Mouse (Mus musculus) telencephalon, adult 2 months (tissue): ENCODE results near the gene Lrrc15.

ENCODE experiments used
- DNase-seq: peaks from one replicate; pipeline ENCODE4 v3.0.0-alpha.2; 2011; ENCODE audit warnings: low read depth, low spot score

The Lrrc15 gene

DNA sequence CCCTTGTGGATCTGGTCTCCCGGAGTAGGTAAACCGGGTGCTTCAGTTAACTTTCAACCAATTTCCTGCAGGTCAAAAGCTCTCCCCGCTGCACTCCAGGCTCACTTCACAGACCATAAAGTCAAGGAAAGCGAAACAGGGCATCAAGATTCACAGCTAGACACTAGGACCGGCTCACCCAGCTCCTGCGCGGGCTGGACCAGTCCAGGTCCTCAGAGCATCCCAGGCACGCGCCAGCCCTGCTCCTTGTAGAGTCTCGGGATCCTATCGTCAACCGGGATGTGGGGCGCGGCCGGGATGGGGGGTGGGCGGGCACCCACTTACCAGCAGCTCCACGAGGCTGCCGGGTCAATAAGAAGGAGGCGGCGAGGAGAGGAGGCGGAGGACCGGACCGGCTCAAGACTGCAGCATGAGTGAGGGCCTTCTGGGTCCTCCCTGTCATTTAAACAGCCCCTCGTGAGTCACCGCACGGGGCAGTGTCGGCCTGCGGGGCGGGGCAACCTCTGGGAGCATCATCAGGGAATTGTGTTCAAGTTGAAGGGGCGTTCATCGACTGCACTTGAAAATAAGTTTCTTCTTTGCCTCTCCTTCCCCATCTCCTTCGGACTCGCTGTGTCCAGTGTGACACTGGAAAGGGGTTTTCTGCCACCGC is at the start of gene Lrrc15:
Gene Lrrc15, minus strand, starts transcription at position 413 of the 652 bp plus-strand sequence.
- no peak for DNase-seq

DNA sequence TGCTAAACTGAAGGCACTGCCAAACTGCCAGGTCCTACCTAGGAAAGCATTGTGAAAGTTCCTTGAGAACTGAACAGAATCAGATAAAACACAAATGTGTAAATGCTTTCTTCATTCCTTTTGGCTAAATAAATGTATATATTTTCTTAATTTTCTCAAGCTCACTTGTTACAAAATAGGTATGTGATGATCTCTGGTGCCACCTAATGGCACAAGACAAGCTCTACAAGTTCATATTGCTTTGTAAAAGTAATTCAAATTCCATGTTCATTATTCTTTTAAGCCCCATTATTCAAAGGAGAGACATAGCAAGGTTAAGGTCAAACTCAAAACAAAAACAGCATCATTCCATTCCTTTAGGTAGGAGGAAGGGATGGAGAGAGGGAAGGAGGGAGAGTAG is 31.2 kb upstream of the Lrrc15 start:
- DNase-seq = peak; percentile 35

DNA sequence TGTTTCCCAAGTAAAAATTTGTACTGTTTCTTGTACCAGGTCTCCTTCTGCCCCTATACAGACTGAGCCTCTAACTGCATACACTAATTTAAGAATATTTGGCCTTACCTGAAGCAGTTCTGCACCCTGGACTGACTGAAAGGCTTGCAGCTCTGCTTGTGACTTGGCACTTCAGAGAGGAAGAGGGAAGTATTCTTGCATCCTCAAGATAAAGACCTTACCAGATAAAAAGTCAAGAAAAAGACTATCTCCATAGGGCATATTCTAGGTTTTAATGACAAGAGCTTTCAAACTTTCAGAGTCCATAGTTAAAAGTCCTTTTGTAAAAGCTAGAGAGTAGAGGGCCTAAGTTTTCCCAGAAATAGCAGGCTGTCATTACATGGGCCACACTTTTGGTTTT is 27.6 kb upstream of the Lrrc15 start, which contains the start of gene Gp5:
Gene Gp5, minus strand, starts transcription at position 133 of the 400 bp plus-strand sequence.
- DNase-seq = no peak

DNA sequence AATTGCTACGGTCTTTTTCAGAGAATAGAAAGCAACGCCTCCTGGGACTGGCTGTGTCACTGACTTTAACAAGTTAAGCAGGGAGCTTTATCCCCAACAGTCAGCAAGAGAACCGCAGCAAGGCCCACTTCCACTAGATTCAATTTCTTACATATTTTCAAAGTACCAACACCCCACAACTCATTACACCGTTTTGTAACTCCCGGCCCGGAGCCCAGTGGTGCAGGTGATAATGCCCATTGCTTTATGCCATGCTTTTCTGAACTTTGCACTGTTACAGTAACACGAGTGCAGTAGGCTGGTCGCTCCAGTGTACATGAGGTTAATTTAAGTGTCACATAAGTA is 27.1 kb upstream of the Lrrc15 start:
- DNase-seq = no peak

DNA sequence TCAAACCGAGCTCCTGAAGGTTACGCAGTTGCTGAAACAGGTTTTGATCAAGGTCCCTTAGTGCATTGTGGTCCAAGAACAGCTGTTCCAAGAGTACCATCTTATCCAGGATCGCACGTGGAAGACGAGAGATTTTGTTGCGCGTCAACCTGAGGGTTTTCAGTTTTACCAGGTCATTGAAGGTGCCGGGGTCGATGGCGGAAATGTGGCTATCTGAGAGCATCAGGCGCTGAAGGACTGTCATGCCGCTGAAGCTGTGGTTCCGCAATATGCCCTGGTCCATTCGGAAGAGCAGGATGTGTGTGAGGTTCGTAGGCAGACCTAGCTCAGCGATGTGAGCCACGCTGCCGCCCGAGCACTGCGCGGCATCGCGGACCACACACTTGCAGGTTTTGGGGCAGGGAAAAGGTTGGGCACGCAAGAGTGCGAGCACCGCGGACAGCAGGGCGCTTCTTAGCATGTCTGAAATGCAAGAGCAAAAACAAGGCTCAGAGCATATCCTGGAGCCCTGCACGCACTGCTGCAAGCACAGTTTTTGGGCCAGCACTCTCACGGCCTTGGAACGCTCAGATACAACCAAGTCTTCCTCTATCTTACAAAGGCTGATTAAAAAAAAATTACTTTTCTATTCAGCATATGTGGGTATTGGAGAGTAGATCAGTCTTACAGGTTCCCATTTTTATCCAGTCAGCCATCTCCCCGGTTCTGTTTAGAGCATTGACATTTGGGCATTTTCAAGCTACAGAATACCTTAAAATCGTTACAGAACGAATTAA is 26.5 kb upstream of the Lrrc15 start:
- DNase-seq = no peak

DNA sequence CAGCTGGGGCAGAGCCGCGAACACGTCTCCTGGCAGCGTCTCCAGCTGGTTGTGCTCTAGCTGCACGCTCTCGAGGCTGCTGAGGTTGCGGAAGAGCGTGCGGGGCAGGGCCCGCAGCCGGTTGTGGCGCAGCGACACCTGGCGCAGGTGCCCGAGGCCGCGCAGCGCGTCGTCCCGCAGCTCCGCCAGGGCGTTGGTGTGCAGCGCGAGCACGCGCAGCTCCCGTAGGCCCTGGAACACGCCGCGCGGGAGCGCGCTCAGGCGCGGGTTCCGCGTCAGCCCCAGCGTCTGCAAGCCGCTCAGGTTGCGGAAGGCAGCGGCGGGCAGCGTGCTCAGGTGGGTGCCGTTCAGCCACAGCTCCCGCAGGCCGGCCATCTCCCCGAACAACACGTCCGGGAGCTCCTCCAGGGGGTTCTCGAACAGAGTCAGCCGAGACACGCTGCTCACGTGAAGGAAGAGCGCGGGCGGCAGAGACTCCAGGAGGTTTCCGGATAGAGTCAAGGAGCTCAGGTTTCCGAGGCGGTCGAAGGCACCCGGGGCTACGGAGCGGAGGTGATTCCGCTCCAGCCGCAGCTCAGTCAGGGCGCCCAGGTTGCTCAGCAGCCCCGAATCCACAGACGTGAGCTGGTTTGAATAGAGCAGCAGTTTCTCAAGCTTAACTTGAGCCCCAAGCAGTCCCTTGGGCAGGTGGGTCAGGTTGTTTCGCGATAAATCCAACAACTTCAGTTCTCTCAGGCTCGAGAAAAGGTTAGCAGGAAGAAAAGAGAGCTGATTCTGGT is 25.7 kb upstream of the Lrrc15 start:
- peak; percentile 68 for DNase-seq

DNA sequence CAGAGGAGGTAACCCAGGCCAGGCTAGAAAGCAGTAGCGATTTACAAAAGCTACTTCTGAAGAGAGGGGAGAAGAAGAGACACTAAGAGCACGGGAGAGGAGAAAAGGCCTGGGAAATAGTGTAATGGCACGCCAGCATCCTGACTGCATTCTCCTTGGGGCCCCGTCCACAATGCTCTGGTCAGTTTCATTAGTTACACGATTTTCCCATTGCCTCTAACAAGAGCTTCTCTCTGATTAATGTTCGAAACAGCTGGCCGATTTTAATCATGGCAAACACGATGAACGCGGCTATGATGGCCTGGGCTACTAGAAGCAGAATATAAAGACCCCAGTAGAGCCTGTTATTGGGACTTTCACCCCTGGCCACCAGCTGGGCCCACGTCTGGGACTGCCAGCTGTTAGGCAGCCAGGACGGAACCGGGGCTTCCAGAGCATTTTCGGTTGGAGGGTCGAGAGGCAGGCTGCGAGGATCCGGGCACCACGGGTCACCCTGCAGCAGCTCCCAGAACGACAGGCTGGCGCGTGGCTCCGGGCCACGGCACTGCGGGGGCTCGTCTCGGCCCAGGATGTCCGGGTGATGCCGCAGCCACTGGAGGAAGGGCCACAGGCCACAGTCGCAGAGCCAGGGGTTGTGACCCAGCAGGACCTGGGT is 25.0 kb upstream of the Lrrc15 start:
- DNase-seq = no peak

DNA sequence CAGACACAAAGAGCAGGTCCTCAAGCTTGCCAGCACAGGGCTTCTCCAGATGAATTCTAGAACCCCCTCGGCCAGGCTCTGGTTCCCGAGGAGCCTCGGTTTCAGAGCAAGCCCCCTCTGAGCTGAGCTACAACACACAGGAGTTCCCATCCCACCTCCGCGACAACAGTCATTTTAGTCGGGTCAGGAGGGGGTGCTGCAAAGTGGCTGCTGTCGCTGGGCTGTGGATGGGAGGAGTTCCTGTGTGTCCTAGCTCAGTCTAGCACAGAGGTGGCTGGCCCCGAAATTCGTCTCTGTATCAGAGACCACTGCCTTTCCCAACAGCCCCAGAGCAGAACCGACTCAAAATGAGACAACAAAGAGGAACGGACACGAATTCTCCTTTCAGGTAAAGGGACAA is 24.2 kb upstream of the Lrrc15 start:
- no peak for DNase-seq

DNA sequence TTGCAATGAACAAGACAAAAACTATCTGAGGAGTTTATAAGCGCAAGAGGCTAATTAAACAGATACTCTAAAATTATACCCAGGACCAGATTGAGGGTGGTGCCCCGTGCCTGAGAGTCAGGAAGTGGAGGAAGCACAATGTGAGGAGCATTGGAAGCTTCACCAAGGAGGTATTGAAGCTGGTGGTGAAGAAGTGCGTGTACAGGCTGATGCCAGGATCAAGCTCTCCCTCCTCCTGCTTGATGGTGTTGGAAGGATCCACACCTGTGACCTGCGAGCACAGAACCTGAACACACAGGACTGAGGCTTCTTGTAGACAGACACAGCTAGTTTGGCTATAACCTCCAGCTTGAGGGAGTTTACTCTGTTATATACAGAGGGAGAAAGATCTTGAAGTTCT is 23.0 kb upstream of the Lrrc15 start:
- DNase-seq = no peak

DNA sequence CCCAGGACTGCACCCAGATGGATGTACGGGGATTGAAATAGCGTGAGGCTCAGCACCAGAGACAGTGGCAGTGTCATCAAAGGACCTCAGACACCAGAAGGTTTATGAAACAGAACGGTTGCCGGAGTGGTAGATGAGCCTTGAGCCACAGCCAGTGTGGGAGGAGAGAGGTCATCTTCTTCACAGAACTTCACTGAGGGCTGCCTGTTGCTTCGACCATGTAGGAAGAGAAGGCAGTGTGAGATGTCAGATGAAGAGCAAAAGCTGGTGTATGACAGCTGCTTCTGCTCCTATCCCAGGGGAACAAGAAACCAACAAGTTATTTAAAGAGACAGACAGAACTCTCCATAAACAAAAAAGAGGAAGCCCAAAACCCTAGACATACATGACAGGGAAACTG is 21.2 kb upstream of the Lrrc15 start:
- DNase-seq = no peak

DNA sequence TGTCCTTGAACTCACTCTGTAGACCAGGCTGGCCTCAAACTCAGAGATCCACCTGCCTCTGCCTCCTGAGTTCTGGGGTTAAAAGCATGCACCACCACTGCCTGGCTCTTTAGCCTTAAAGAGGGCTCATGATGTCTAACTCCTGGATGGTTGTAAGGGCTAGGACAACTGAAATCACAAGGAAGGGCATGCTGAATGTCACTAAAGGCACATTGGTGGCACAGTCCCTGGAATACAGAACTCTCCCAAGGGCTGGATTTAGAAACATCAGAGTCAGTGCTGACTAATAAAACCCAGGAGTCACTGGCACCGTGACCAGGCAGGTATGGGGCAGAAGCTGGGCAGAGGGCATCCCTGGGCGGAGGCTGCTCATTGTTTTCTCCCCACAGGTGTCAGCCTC is 20.4 kb upstream of the Lrrc15 start:
- DNase-seq = no peak

DNA sequence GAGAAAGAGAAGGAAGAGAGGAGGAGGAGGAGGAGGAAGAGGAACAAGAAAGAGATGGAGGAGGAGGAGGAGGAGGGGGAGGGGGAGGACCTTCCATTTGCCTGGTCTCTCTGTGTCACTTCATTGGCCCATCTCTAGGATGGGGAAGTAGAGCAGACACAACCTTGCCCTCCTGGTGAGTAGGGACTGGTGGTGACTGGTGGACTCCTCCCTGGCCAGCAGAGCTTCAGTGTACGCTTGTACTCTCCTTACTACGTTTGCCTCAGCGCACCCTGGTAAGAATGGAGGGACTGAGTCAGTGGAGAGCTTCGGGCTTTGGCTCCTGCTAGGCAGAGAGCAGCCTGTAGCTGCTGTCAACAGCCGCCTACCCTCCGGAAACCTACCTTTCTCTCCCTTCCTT is 19.6 kb upstream of the Lrrc15 start:
- DNase-seq = no peak

DNA sequence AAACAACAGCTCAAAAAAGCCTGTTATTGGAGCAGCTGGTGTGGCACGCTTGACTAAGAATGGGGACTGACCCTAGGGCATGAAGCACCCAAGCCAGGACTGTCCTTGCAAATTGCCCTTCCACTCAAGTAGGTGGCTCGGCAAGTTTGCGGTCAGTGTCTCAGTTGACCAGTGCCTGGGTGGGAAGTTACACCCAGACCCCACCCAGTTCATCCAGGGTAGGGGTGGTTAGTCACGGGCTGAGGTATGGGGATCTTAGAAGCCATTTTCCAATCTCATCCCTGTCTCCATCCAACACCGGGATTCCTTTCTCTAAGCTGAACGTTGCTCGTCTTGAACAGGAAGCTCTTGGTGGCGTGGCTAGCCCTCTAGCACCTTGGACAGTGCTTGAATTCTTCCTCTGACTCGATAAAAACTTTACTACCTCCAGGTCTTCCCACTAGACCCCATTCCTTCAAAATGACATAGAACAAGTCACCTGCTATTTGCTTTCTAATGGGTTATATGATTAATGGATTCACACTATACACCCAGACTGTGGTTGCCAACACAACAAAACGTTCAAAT is 16.7 kb upstream of the Lrrc15 start:
- no peak for DNase-seq

DNA sequence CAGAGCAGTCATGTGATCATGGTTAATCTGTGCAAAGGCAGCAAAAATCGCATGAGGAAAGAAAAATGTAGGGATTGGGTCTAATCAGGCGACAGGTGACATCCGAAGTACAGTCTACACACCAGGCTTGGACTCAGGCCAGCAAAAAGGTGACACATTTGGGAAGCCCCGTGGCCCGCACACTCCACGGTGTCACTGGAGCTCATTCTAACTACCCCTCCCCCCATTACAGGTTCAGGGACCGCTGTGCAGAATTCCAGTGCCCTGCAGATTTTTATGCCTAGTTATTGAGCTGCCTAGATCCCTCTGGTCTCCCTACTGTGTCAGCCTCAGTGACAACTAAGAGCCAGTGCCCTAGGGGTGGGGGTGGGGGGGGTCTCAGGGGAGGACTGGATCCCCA is 14.4 kb upstream of the Lrrc15 start:
- no peak for DNase-seq

DNA sequence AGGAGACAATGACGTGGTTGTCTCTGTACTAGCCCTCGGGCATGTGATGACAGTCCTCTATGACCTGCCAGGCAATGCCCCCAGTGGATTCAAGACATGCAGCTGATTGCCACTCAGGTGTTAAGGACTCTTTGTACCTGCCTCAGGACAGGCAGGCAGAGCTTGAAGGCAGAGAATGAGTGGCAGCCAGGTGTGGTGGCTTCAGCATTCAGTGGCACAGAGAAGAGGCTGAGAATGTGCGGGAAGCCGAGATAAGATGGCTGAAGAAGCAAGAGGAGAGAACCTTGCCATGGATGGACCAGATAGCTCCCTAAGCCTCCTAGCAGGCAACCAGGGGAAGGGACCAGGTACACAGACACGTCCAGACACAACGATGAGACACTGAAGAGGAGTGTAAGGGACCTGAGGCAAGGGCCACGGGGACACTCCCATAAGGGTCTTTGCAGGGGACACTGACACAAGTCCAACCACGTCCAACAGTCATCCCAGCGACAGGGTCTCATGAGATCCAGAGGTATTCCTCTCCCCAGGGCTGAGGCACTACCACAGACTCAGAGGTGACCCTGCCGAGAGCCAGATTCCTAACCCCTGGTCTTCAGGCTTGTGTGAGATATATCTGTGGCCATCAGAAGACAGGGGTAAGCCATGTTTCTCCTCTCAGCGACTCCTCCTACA is 13.7 kb upstream of the Lrrc15 start:
- no peak for DNase-seq

DNA sequence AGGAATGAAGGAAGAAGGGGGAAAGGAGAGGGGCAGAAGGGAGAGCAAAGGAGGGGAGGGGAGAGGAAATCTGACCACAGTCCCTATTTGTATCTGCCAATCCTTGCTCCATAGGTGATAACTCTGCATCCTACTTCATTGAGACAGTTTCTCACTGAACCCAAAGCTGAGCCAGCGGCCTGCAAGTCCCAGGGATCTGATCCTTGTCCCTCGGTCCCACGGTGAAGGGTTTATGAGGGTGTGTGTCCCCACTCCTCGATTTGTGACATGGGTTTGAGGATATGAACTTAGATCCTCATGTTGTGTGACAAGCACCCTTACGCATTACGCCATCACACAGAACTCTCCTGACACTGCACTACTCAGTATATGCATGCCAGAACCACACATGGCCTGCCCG is 12.1 kb upstream of the Lrrc15 start:
- DNase-seq = no peak

DNA sequence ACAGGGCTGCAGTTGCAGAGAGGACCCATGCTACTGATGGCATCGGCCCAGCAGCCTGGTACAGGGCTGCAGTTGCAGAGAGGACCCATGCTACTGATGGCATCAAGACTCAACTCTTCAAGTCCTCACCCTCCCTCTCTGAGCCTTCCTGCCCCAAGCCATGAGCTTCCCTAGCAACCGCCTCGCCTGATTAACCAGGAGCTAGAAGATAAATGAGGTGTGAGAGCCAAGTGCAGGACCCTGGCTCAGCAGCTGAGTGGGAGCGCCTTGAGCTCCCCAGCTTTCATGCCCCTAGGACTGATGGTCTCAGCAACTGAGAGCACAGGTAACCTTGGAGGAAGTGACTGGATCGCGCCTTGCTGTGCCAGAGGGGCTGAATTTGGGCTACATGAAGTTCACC is 7.4 kb upstream of the Lrrc15 start:
- DNase-seq = no peak

DNA sequence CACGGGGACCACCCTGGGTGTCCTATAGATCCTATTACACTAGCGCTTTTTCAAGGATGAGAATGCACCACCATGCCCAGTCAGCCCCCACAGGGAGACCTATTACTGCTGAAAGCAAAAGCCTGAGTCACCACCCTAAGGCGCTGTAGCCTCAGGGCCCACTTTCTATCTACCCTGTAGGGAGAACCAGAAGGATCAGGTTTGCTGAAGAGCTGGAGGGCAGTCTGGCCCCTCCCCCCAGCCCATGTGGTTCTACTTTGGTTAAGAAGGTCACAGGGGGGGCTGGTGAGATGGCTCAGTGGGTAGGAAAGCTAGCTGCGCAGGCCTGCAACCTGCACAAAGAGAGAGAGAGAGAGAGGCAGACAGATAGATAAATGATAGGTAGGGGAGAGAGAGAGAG is 2.6 kb upstream of the Lrrc15 start:
- DNase-seq = no peak

DNA sequence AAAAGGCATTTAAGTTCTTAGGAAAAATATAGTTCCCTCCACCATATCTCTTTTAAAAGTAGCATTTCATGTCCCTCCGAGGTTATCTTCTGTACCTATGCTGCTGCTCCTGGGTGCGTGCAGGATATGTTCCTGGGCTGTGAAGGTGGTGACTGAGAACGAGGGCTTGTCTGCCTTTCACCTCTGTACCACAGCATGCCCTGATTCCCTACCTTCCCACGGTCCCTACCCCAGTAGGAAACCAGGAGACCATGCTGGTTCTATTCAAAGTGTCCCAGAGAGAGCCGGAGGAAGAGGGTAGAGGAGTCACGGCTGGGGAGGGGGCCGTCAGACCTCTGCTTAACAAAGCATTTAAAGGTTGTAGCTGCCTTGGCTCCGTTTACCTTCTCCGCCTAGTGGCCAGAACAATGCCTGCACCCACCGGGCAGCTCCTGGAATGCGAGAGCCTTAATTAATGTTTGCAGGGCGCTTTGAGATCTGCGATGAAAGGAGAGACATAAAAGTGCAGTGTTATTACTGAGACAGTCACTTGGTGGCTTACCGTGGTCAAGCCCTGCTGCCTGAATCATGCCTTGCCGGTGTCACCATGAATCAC is 784 bp upstream of the Lrrc15 start:
- no peak for DNase-seq

DNA sequence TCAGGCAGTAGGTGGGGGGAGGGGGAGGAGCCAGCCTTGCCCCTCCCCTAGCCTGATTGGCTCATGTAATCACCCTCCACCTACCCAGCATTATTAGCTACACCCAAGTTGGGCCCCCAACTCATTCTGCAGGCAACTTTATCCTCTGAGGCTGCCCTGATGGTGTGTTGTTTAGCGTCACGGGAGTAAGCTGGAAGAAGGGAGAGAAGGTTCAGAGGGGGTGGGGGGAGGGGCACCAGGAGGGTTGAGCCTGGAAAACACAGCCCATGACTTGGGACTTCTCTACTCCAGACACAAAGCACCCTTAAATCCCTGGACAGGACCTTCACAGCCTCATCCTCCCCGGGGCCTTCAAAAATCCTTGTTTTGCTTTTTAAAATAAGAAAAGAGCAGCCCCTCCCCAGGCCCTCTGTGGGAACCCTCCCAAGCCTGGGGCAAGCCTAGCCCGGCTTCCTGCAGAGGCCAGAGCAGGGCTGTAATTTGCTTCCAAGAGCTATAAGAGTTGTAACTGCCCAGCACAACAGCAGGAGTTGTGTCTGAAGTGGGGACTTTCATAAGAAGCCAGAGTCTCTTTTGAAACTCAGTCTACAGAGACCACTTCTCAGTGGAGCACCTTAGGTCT is 2.3 kb downstream of the Lrrc15 start:
- DNase-seq = no peak
